Mouse (Mus musculus): Measurements from ENCODE around the gene Anp32e. TPM values are rescaled to one million over a fixed set of nuclear protein-coding genes. Genes with fewer than 3 reads are reported as not detected.

The Anp32e gene
- polyA plus RNA-seq, 1 experiment from 2014 or later = 229 TPM

- no peak for ATAC-seq (ENCODE audit: insufficient number of reproducible peaks, low FRiP score)
- peak overlapping the region; percentile 65 for H3K27ac ChIP-seq (ENCODE audit: poor library complexity, severe bottlenecking)
- H3K9ac ChIP-seq = peak overlapping the region; percentile 29; the same call in 1 of the 2 replicates
- no peaks in the 10 kb centered on the region for H3K27me3 ChIP-seq (replicated peaks)
- 65% methylated on average over 12 of the region's 12 CpGs for WGBS
- peaks cover 81% of the 10 kb centered on the region for H3K4me1 ChIP-seq (replicated peaks)
- H3K4me2 ChIP-seq = no peak overlapping the region
- no peaks in the 10 kb centered on the region for H3K9me3 ChIP-seq (replicated peaks)
- peaks cover 53% of the 10 kb centered on the region for H3K36me3 ChIP-seq
- no peak overlapping the region for H3K4me3 ChIP-seq
Measured at GRCm38 (mm10) chr3:95990413-95990941, 61.4 kb downstream of the Anp32e start.

GRCm38 (mm10) chr3:95992990-95993603 is 64.1 kb downstream of the Anp32e start:
- ATAC-seq (ENCODE audit: insufficient number of reproducible peaks, low FRiP score) = no peak
- peaks cover 71% of the 10 kb centered on the region for H3K4me1 ChIP-seq (replicated peaks)
- no peaks in the 10 kb centered on the region for H3K9me3 ChIP-seq (replicated peaks)
- 14% methylated on average over 5 of the region's 5 CpGs for whole genome bisulfite sequencing
- H3K27me3 ChIP-seq (replicated peaks) = no peaks in the 10 kb centered on the region
- H3K4me2 ChIP-seq = peak overlapping the region; percentile 84
- peak overlapping the region; percentile 94 for H3K4me3 ChIP-seq
- H3K9ac ChIP-seq = peak overlapping the region; percentile 99
- H3K27ac ChIP-seq (ENCODE audit: poor library complexity, severe bottlenecking) = peak overlapping the region; percentile 100
- peaks cover 45% of the 10 kb centered on the region for H3K36me3 ChIP-seq

GRCm38 (mm10) chr3:95993881-95994280 is 64.8 kb downstream of the Anp32e start:
- H3K36me3 ChIP-seq = peaks cover 38% of the 10 kb centered on the region
- no peaks in the 10 kb centered on the region for H3K27me3 ChIP-seq (replicated peaks)
- peak overlapping the region; percentile 94 for H3K4me3 ChIP-seq
- peak overlapping the region; percentile 99 for H3K9ac ChIP-seq
- peak overlapping the region; percentile 100 for H3K27ac ChIP-seq (ENCODE audit: poor library complexity, severe bottlenecking)
- no peaks in the 10 kb centered on the region for H3K9me3 ChIP-seq (replicated peaks)
- H3K4me1 ChIP-seq (replicated peaks) = peaks cover 65% of the 10 kb centered on the region
- WGBS = 9% methylated on average over 4 of the region's 4 CpGs
- no peak for ATAC-seq (ENCODE audit: insufficient number of reproducible peaks, low FRiP score)
- H3K4me2 ChIP-seq = peak overlapping the region; percentile 84

- Histone ChIP-seq H3K36me3 (peaks cover 33% of the 10 kb centered on the region), H3K27ac (ENCODE audit: poor library complexity, severe bottlenecking) (peak overlapping the region; percentile 100), H3K9me3 (replicated peaks) (no peaks in the 10 kb centered on the region), H3K4me1 (replicated peaks) (peaks cover 61% of the 10 kb centered on the region), H3K4me2 (peak overlapping the region; percentile 84), H3K4me3 (peak overlapping the region; percentile 94), H3K9ac (peak overlapping the region; percentile 99), H3K27me3 (replicated peaks) (no peaks in the 10 kb centered on the region)
- no peak for ATAC-seq (ENCODE audit: insufficient number of reproducible peaks, low FRiP score)
- 8% methylated on average over 6 of the region's 6 CpGs for WGBS
Measured at GRCm38 (mm10) chr3:95994381-95994846, 65.4 kb downstream of the Anp32e start.

- Histone ChIP-seq H3K4me2 (peak overlapping the region; percentile 84), H3K4me1 (replicated peaks) (peaks cover 65% of the 10 kb centered on the region), H3K4me3 (peak overlapping the region; percentile 94), H3K9ac (peak overlapping the region; percentile 99), H3K27ac (ENCODE audit: poor library complexity, severe bottlenecking) (peak overlapping the region; percentile 100), H3K27me3 (replicated peaks) (no peaks in the 10 kb centered on the region), H3K9me3 (replicated peaks) (no peaks in the 10 kb centered on the region), H3K36me3 (peaks cover 25% of the 10 kb centered on the region)
- ATAC-seq (ENCODE audit: insufficient number of reproducible peaks, low FRiP score) = peak; percentile 41
- under 1% methylated on average over 49 of the region's 51 CpGs for WGBS
Measured at GRCm38 (mm10) chr3:95994975-95995801, 66.1 kb downstream of the Anp32e start.

- peak; percentile 58 for ATAC-seq (ENCODE audit: insufficient number of reproducible peaks, low FRiP score)
- peaks cover 65% of the 10 kb centered on the region for H3K4me1 ChIP-seq (replicated peaks)
- no peaks in the 10 kb centered on the region for H3K27me3 ChIP-seq (replicated peaks)
- H3K9me3 ChIP-seq (replicated peaks) = no peaks in the 10 kb centered on the region
- peak within 1 kb of the TSS; percentile 84 for H3K4me2 ChIP-seq
- peaks cover 18% of the 10 kb centered on the region for H3K36me3 ChIP-seq
- H3K27ac ChIP-seq (ENCODE audit: poor library complexity, severe bottlenecking) = peak within 1 kb of the TSS; percentile 100
- H3K9ac ChIP-seq = peak within 1 kb of the TSS; percentile 99
- WGBS = under 1% methylated on average over 77 of the region's 84 CpGs
- H3K4me3 ChIP-seq = peak within 1 kb of the TSS; percentile 94
Measured at GRCm38 (mm10) chr3:95995802-95996428, 66.9 kb downstream of the Anp32e start, which contains the start of gene Plekho1. Gene Plekho1, minus strand, starts transcription at chr3:95996001.

GRCm38 (mm10) chr3:95996451-95997073 is 67.5 kb downstream of the Anp32e start:
- H3K36me3 ChIP-seq = peaks cover 11% of the 10 kb centered on the region
- H3K4me1 ChIP-seq (replicated peaks) = peaks cover 63% of the 10 kb centered on the region
- no peaks in the 10 kb centered on the region for H3K27me3 ChIP-seq (replicated peaks)
- ATAC-seq (ENCODE audit: insufficient number of reproducible peaks, low FRiP score) = no peak
- WGBS = 8% methylated on average over 6 of the region's 6 CpGs
- H3K9me3 ChIP-seq (replicated peaks) = no peaks in the 10 kb centered on the region
- peak overlapping the region; percentile 100 for H3K27ac ChIP-seq (ENCODE audit: poor library complexity, severe bottlenecking)
- peak overlapping the region; percentile 94 for H3K4me3 ChIP-seq
- H3K4me2 ChIP-seq = peak overlapping the region; percentile 84
- peak overlapping the region; percentile 99 for H3K9ac ChIP-seq

Other genes with a start within 250 kb of the Anp32e start
- gene Adamtsl4, start 241.3 kb upstream of the Anp32e start, polyA plus RNA-seq (2016; fragmentation: Nextera tagmentation; extraction: Ambion mirVana) = 4.3 and 4.9 TPM in 2 replicates
- gene Ecm1, start 189.7 kb upstream of the Anp32e start, polyA plus RNA-seq (2016; fragmentation: Nextera tagmentation; extraction: Ambion mirVana) = 82.4 and 90.1 TPM in 2 replicates
- 43.6 TPM in 2 replicates for gene Tars2, start 169.0 kb upstream of the Anp32e start, polyA plus RNA-seq (2016; fragmentation: Nextera tagmentation; extraction: Ambion mirVana)
- gene Rprd2, start 110.4 kb upstream of the Anp32e start, polyA plus RNA-seq (2016; fragmentation: Nextera tagmentation; extraction: Ambion mirVana) = 25.5 and 25.9 TPM in 2 replicates
- gene Prpf3, start 73.4 kb upstream of the Anp32e start, polyA plus RNA-seq (2016; fragmentation: Nextera tagmentation; extraction: Ambion mirVana) = 36.6 and 36.7 TPM in 2 replicates
- 405 and 408 TPM in 2 replicates for gene Mrps21, start 57.7 kb upstream of the Anp32e start, polyA plus RNA-seq (2016; fragmentation: Nextera tagmentation; extraction: Ambion mirVana)
- gene Ciart, start 47.0 kb upstream of the Anp32e start, polyA plus RNA-seq (2016; fragmentation: Nextera tagmentation; extraction: Ambion mirVana) = 5.5 and 6.8 TPM in 2 replicates
- gene BC028528, start 37.2 kb upstream of the Anp32e start, polyA plus RNA-seq (2016; fragmentation: Nextera tagmentation; extraction: Ambion mirVana) = 26.1 and 26.3 TPM in 2 replicates
- gene Aph1a, start 35.3 kb upstream of the Anp32e start, polyA plus RNA-seq (2016; fragmentation: Nextera tagmentation; extraction: Ambion mirVana) = 31.8 and 33.8 TPM in 2 replicates
- gene Car14, start 24.6 kb upstream of the Anp32e start, polyA plus RNA-seq (2016; fragmentation: Nextera tagmentation; extraction: Ambion mirVana) = 24.7 and 26.3 TPM in 2 replicates
- gene Plekho1, start 66.8 kb downstream of the Anp32e start, polyA plus RNA-seq (2016; fragmentation: Nextera tagmentation; extraction: Ambion mirVana) = 76.1 and 80.8 TPM in 2 replicates
- gene Vps45, start 129.2 kb downstream of the Anp32e start, polyA plus RNA-seq (2016; fragmentation: Nextera tagmentation; extraction: Ambion mirVana) = 30.0 and 32.8 TPM in 2 replicates
- gene Otud7b, start 175.3 kb downstream of the Anp32e start, polyA plus RNA-seq (2016; fragmentation: Nextera tagmentation; extraction: Ambion mirVana) = 20.7 and 22.2 TPM in 2 replicates
- 9.0 and 10.7 TPM in 2 replicates for gene Mtmr11, start 232.8 kb downstream of the Anp32e start, polyA plus RNA-seq (2016; fragmentation: Nextera tagmentation; extraction: Ambion mirVana)
- 107 and 108 TPM in 2 replicates for gene Sf3b4, start 243.1 kb downstream of the Anp32e start, polyA plus RNA-seq (2016; fragmentation: Nextera tagmentation; extraction: Ambion mirVana)